Mouse (Mus musculus) MEL (cell line): ENCODE data around the gene Gm12184. TPM values are rescaled to one million over a fixed set of nuclear protein-coding genes. Genes with fewer than 3 reads are reported as not detected.
A peak's percentile ranks its signal among the peaks of the same experiment; 100 is the strongest.

Experiments
- DNase-seq: peaks from one replicate; pipeline ENCODE4 v3.0.0; 2011; ENCODE audit warnings: low read depth, low spot score
- H3K27ac ChIP-seq: 2 replicates; pipeline ENCODE4 v1.5.1; 2012; ENCODE audit warnings: low read depth, mild to moderate bottlenecking, control low read depth, low read length, moderate library complexity; ENCODE audit not compliant: control insufficient read depth
- H3K27me3 ChIP-seq, 2 experiments: fragments of 150-350 bp in 1 of 2; sonication (generic) in 1 of 2; 2 replicates each; pipeline ENCODE4 v1.6.1; 2012; ENCODE audit warnings: low read length in 2 of 2, mild to moderate bottlenecking in 2 of 2, improper control_type of control experiment in 1 of 2, moderate library complexity in 1 of 2; ENCODE audit not compliant: insufficient read depth in 2 of 2, control insufficient read depth in 1 of 2
- H3K36me3 ChIP-seq, 2 experiments: 2 replicates each; pipeline ENCODE4 v1.6.1; 2012 to 2014; ENCODE audit warnings: low read length in 2 of 2, improper control_type of control experiment in 1 of 2, inconsistent platforms in 1 of 2, mild to moderate bottlenecking in 1 of 2; ENCODE audit not compliant: insufficient read depth in 2 of 2, control insufficient read depth in 1 of 2
- H3K4me1 ChIP-seq, 2 experiments: fragments of 150-350 bp in 1 of 2; sonication (generic) in 1 of 2; 2 replicates each; pipeline ENCODE4 v1.6.1; 2012; ENCODE audit warnings: low read length in 2 of 2, improper control_type of control experiment in 1 of 2, mild to moderate bottlenecking in 1 of 2; ENCODE audit not compliant: insufficient read depth in 2 of 2, control insufficient read depth in 1 of 2
- H3K4me3 ChIP-seq, 2 experiments: fragments of 150-350 bp in 1 of 2; sonication (generic) in 1 of 2; 2 replicates each; pipeline ENCODE4 v1.5.1; 2012; ENCODE audit warnings: low read depth in 2 of 2, low read length in 2 of 2, mild to moderate bottlenecking in 2 of 2, moderate library complexity in 2 of 2, control low read depth in 1 of 2, improper control_type of control experiment in 1 of 2; ENCODE audit not compliant: control insufficient read depth in 1 of 2, insufficient read depth in 1 of 2
- H3K79me2 ChIP-seq: 2 replicates; pipeline ENCODE4 v1.6.1; 2012; ENCODE audit warnings: mild to moderate bottlenecking, low read length, moderate library complexity; ENCODE audit not compliant: control insufficient read depth, poor library complexity, insufficient read depth
- H3K9ac ChIP-seq: 2 replicates; pipeline ENCODE4 v1.6.1; 2012; ENCODE audit warnings: low read depth, mild to moderate bottlenecking, control low read depth, low read length, moderate library complexity; ENCODE audit not compliant: control insufficient read depth, poor library complexity, severe bottlenecking
- H3K9me3 ChIP-seq: fragments of 150-350 bp; sonication (generic); replicated peaks from 2 replicates; pipeline ENCODE4 v1.6.1; 2012; ENCODE audit warnings: mild to moderate bottlenecking, low read length, improper control_type of control experiment, moderate library complexity; ENCODE audit not compliant: insufficient read depth
- BHLHE40 ChIP-seq: IDR thresholded peaks from 2 replicates; pipeline ENCODE4 v1.6.1; 2012; ENCODE audit warnings: low read depth, mild to moderate bottlenecking, inconsistent platforms, low read length, improper control_type of control experiment, borderline replicate concordance
- CHD1 ChIP-seq: IDR thresholded peaks from 2 replicates; pipeline ENCODE4 v1.6.1; 2012; ENCODE audit warnings: low read depth, mild to moderate bottlenecking, inconsistent platforms, low read length, improper control_type of control experiment
- E2F4 ChIP-seq: IDR thresholded peaks from 2 replicates; pipeline ENCODE4 v1.6.1; 2011; ENCODE audit warnings: low read depth, low read length, improper control_type of control experiment, borderline replicate concordance
- EP300 ChIP-seq, 2 experiments: IDR thresholded peaks; 2 replicates each; pipeline ENCODE4 v1.6.1; 2011; ENCODE audit warnings: improper control_type of control experiment in 2 of 2, low read length in 2 of 2, low read depth in 1 of 2, mild to moderate bottlenecking in 1 of 2
- ETS1 ChIP-seq: IDR thresholded peaks from 2 replicates; pipeline ENCODE4 v1.6.1; 2012; ENCODE audit warnings: low read depth, mild to moderate bottlenecking, inconsistent platforms, low read length, improper control_type of control experiment, moderate library complexity
- GABPA ChIP-seq: IDR thresholded peaks from 2 replicates; pipeline ENCODE4 v1.6.1; 2012; ENCODE audit warnings: low read depth, mild to moderate bottlenecking, inconsistent platforms, low read length, improper control_type of control experiment, moderate library complexity
- GATA1 ChIP-seq: IDR thresholded peaks from 2 replicates; pipeline ENCODE4 v1.6.1; 2011; ENCODE audit warnings: low read depth, low read length, improper control_type of control experiment
- HCFC1 ChIP-seq: IDR thresholded peaks from 2 replicates; pipeline ENCODE4 v1.6.1; 2012; ENCODE audit warnings: low read depth, mild to moderate bottlenecking, inconsistent platforms, low read length, improper control_type of control experiment, moderate library complexity
- JUND ChIP-seq: IDR thresholded peaks from 2 replicates; pipeline ENCODE4 v1.6.1; 2011; ENCODE audit warnings: low read depth, mild to moderate bottlenecking, improper control_type of control experiment, low read length
- KAT2A ChIP-seq: conservative IDR thresholded peaks from 2 replicates; pipeline ENCODE4 v1.6.1; 2012; ENCODE audit warnings: low read depth, low read length, improper control_type of control experiment, inconsistent platforms
- MAFK ChIP-seq: IDR thresholded peaks from 2 replicates; pipeline ENCODE4 v1.6.1; 2011; ENCODE audit warnings: low read depth, mild to moderate bottlenecking, low read length, improper control_type of control experiment, borderline replicate concordance
- MEF2A ChIP-seq: IDR thresholded peaks from 2 replicates; pipeline ENCODE4 v1.6.1; 2014; ENCODE audit warnings: low read depth, mild to moderate bottlenecking, inconsistent platforms, low read length, improper control_type of control experiment; ENCODE audit not compliant: poor library complexity, insufficient replicate concordance, severe bottlenecking; ENCODE audit errors: extremely low read depth
- MXI1 ChIP-seq: IDR thresholded peaks from 2 replicates; pipeline ENCODE4 v1.6.1; 2011; ENCODE audit warnings: mild to moderate bottlenecking, low read depth, low read length, improper control_type of control experiment
- MYB ChIP-seq: IDR thresholded peaks from 2 replicates; pipeline ENCODE4 v1.6.1; 2011; ENCODE audit warnings: mild to moderate bottlenecking, low read depth, low read length, improper control_type of control experiment
- NELFE ChIP-seq: IDR thresholded peaks from 2 replicates; pipeline ENCODE4 v1.6.1; 2011; ENCODE audit warnings: low read depth, low read length, improper control_type of control experiment
- NRF1 ChIP-seq: IDR thresholded peaks from 2 replicates; pipeline ENCODE4 v1.6.1; 2014; ENCODE audit warnings: low read depth, mild to moderate bottlenecking, inconsistent platforms, low read length, improper control_type of control experiment, moderate library complexity; ENCODE audit not compliant: poor library complexity, insufficient read depth, severe bottlenecking
- POLR2A ChIP-seq, 2 experiments: IDR thresholded peaks; 2 replicates each; pipeline ENCODE4 v1.6.1; 2011 to 2012; ENCODE audit warnings: low read length in 2 of 2, mild to moderate bottlenecking in 2 of 2, control low read depth in 1 of 2, improper control_type of control experiment in 1 of 2, low read depth in 1 of 2, moderate library complexity in 1 of 2; ENCODE audit not compliant: control insufficient read depth in 1 of 2, insufficient read depth in 1 of 2, poor library complexity in 1 of 2
- POLR2AphosphoS2 ChIP-seq: IDR thresholded peaks from 2 replicates; pipeline ENCODE4 v1.6.1; 2011; ENCODE audit warnings: low read length, improper control_type of control experiment
- POLR2AphosphoS5 ChIP-seq: IDR thresholded peaks from 2 replicates; pipeline ENCODE4 v1.6.1; 2012; ENCODE audit warnings: low read depth, borderline replicate concordance, mild to moderate bottlenecking, inconsistent platforms, low read length, moderate library complexity, mixed read lengths
- RCOR1 ChIP-seq: IDR thresholded peaks from 2 replicates; pipeline ENCODE4 v1.6.1; 2012; ENCODE audit warnings: low read depth, mild to moderate bottlenecking, inconsistent platforms, low read length, improper control_type of control experiment
- SIN3A ChIP-seq: IDR thresholded peaks from 2 replicates; pipeline ENCODE4 v1.6.1; 2012; ENCODE audit warnings: low read length, improper control_type of control experiment, inconsistent platforms
- SMC3 ChIP-seq: IDR thresholded peaks from 2 replicates; pipeline ENCODE4 v1.6.1; 2011; ENCODE audit warnings: low read depth, low read length, improper control_type of control experiment
- TAL1 ChIP-seq: IDR thresholded peaks from 2 replicates; pipeline ENCODE4 v1.6.1; 2012; ENCODE audit warnings: mild to moderate bottlenecking, inconsistent platforms, low read length, moderate library complexity, mixed read lengths
- TBP ChIP-seq: IDR thresholded peaks from 2 replicates; pipeline ENCODE4 v1.8.0; 2011; ENCODE audit warnings: low read depth, low read length, improper control_type of control experiment
- TCF12 ChIP-seq: IDR thresholded peaks from 2 replicates; pipeline ENCODE4 v1.6.1; 2014; ENCODE audit warnings: low read depth, mild to moderate bottlenecking, inconsistent platforms, low read length, improper control_type of control experiment, moderate library complexity
- UBTF ChIP-seq: IDR thresholded peaks from 2 replicates; pipeline ENCODE4 v1.6.1; 2012; ENCODE audit warnings: low read depth, mild to moderate bottlenecking, inconsistent platforms, low read length, improper control_type of control experiment, moderate library complexity, borderline replicate concordance; ENCODE audit not compliant: insufficient read depth
- USF2 ChIP-seq, 2 experiments: IDR thresholded peaks; 2 replicates each; pipeline ENCODE4 v1.6.1; 2011 to 2012; ENCODE audit warnings: improper control_type of control experiment in 2 of 2, low read length in 2 of 2, borderline replicate concordance in 1 of 2, inconsistent platforms in 1 of 2, low read depth in 1 of 2, mild to moderate bottlenecking in 1 of 2; ENCODE audit not compliant: insufficient read depth in 1 of 2
- ZKSCAN1 ChIP-seq: IDR thresholded peaks from 2 replicates; pipeline ENCODE4 v1.6.1; 2012; ENCODE audit warnings: low read depth, mild to moderate bottlenecking, inconsistent platforms, low read length, improper control_type of control experiment, moderate library complexity
- ZMIZ1 ChIP-seq: IDR thresholded peaks from 2 replicates; pipeline ENCODE4 v1.6.1; 2012; ENCODE audit warnings: low read depth, mild to moderate bottlenecking, inconsistent platforms, low read length, improper control_type of control experiment, moderate library complexity
- ZNF384 ChIP-seq: IDR thresholded peaks from 2 replicates; pipeline ENCODE4 v1.6.1; 2012; ENCODE audit warnings: low read depth, mild to moderate bottlenecking, inconsistent platforms, low read length, improper control_type of control experiment
- polyA plus RNA-seq, 2 experiments: library from polyadenylated mRNA; stranded (reverse) in 1 of 2; unstranded in 1 of 2; fragments of >175 nt in 1 of 2; fragments of >200 nt in 1 of 2; gene quantifications; 2 replicates each; pipeline versions ENCODE4 v1.2.1 to v1.2.4; 2012; ENCODE audit warnings: low replicate concordance in 2 of 2, low read depth in 1 of 2; ENCODE audit not compliant: insufficient read length in 2 of 2, insufficient read depth in 1 of 2, missing spikeins in 1 of 2
- total RNA-seq: library from RNA; depleted of rRNA; stranded (reverse); fragments of 300-350 nt; gene quantifications from 2 replicates; pipeline ENCODE4 v1.2.3, GENCODE M21; 2012

The Gm12184 gene
- total and polyA plus RNA-seq, 3 experiments = 10.9 to 15.3 TPM; not detected in 1

- TF ChIP-seq KAT2A = no peak
- TF ChIP-seq ZNF384 = peak; percentile 96
- no peak for TF ChIP-seq POLR2AphosphoS2
- TF ChIP-seq TBP = no peak
- no peak; the same call in 1 of the 2 replicates for TF ChIP-seq E2F4
- peak; percentile 92 for TF ChIP-seq RCOR1
- 0 out of 2 replicates have a peak, but pooled peaks have one; percentile 5 for TF ChIP-seq NRF1
- TF ChIP-seq UBTF = no peak
- no peak for TF ChIP-seq ZMIZ1
Observed at GRCm38 (mm10) chr11:48798984-48799920, 27.2 kb downstream of the Gm12184 start (continued).

- Histone ChIP-seq H3K27me3 (no peaks in the 10 kb centered on the region), H3K27ac (peak overlapping the region; percentile 96), H3K4me1 (peaks cover 2 to 31% of the 10 kb centered on the region in 2 experiments; a peak in 3 of 4 replicates), H3K79me2 (peaks cover 47% of the 10 kb centered on the region), H3K36me3 (peaks cover 23 to 27% of the 10 kb centered on the region in 2 experiments), H3K9me3 (no peaks in the 10 kb centered on the region), H3K4me3 (peak overlapping the region; percentile 78 to 96), H3K9ac (peak overlapping the region; percentile 97)
- DNase-seq = peak; percentile 87
- TF ChIP-seq KAT2A = 0 out of 2 replicates have a peak, but pooled peaks have one; percentile 20
- no peak for TF ChIP-seq ZKSCAN1
- peak; percentile 25; the same call in 1 of the 2 replicates for TF ChIP-seq TAL1
- TF ChIP-seq JUND = no peak
- no peak for TF ChIP-seq SMC3
- no peak for TF ChIP-seq BHLHE40
- TF ChIP-seq ZMIZ1 = 0 out of 2 replicates have a peak, but pooled peaks have one; percentile 34
- no peak; the same call in 1 of the 2 replicates for TF ChIP-seq MXI1
- peak; percentile 13; the same call in 1 of the 2 replicates for TF ChIP-seq TBP
- peak; percentile 75; the same call in 1 of the 2 replicates for TF ChIP-seq SIN3A
- TF ChIP-seq TCF12 = peak; percentile 45; the same call in 1 of the 2 replicates
- peak; percentile 74 for TF ChIP-seq GATA1
- TF ChIP-seq USF2 (IDR thresholded peaks at IDR 0.05; ENCODE audit: borderline replicate concordance in 1 of 2, insufficient read depth in 1 of 2, low read depth in 1 of 2, low read length in 2 of 2) = no peak
- no peak for TF ChIP-seq GABPA
- TF ChIP-seq ZNF384 = 0 out of 2 replicates have a peak, but pooled peaks have one; percentile 20
- TF ChIP-seq MEF2A = no peak
- peak; percentile 74 for TF ChIP-seq ETS1
- TF ChIP-seq MAFK = no peak
- no peak for TF ChIP-seq POLR2A (IDR thresholded peaks at IDR 0.05; ENCODE audit: control insufficient read depth in 1 of 2, insufficient read depth in 1 of 2, low read depth in 1 of 2, low read length in 2 of 2, poor library complexity in 1 of 2)
- TF ChIP-seq HCFC1 = peak; percentile 62
- TF ChIP-seq NRF1 = no peak
- TF ChIP-seq RCOR1 = peak; percentile 40; the same call in 1 of the 2 replicates
- TF ChIP-seq NELFE = peak; percentile 45
- TF ChIP-seq EP300 (IDR thresholded peaks at IDR 0.05; ENCODE audit: low read depth in 1 of 2, low read length in 2 of 2) = peak; percentile 38 to 41; a peak in 2 of 4 replicates
- TF ChIP-seq POLR2AphosphoS5 = no peak
- TF ChIP-seq CHD1 = no peak
- no peak for TF ChIP-seq MYB
- TF ChIP-seq POLR2AphosphoS2 = no peak
- TF ChIP-seq E2F4 = no peak
Observed at GRCm38 (mm10) chr11:48798308-48798707, 28.1 kb downstream of the Gm12184 start.
